Mouse (Mus musculus): ENCODE results near the gene A430033K04Rik.
A peak's percentile ranks its signal among the peaks of the same experiment; 100 is the strongest.

Gene A430033K04Rik

GRCm38 (mm10) chr5:138694496-138695167 lies 72.0 kb downstream of the A430033K04Rik start:
- peak; percentile 86 for DNase-seq (ENCODE audit: low read depth, low spot score)

GRCm38 (mm10) chr5:138697466-138697865 lies 74.8 kb downstream of the A430033K04Rik start:
- DNase-seq (ENCODE audit: low read depth, low spot score), result no peak

Data from 3T3-L1 (cell line).